Mouse (Mus musculus) neural tube, embryonic 13.5 days (tissue): Measurements from ENCODE around the gene Sgms1. TPM values are rescaled to one million over a fixed set of nuclear protein-coding genes. Genes with fewer than 3 reads are reported as not detected.
"Not testable (repeated sequence)": the region's sequence is repeated elsewhere in the genome, so short reads cannot be mapped to it uniquely, and the experiment has no call there.

Source experiments
- ATAC-seq: fragments of 200-750 bp; cut with Nextera tagmentation; 2 replicates; pipeline ENCODE4 v1.8.0; 2017; ENCODE audit warnings: low read depth, mild to moderate bottlenecking, moderate TSS enrichment, moderate library complexity
- H3K27ac ChIP-seq: fragments of 300-500 bp; sonication (generic); replicated peaks from 2 replicates; pipeline ENCODE4 v1.5.1; 2015; ENCODE audit warnings: moderate library complexity, mild to moderate bottlenecking, inconsistent platforms
- H3K27me3 ChIP-seq: fragments of 300-500 bp; sonication (generic); 2 replicates; pipeline ENCODE4 v1.6.1; 2015; ENCODE audit warnings: mild to moderate bottlenecking, inconsistent platforms
- H3K36me3 ChIP-seq: fragments of 300-500 bp; sonication (generic); 2 replicates; pipeline ENCODE4 v1.6.1; 2015; ENCODE audit warnings: mild to moderate bottlenecking, inconsistent platforms
- H3K4me1 ChIP-seq: fragments of 300-500 bp; sonication (generic); replicated peaks from 2 replicates; pipeline ENCODE4 v1.6.1; 2015; ENCODE audit warnings: inconsistent platforms
- H3K4me2 ChIP-seq: fragments of 300-500 bp; sonication (generic); 2 replicates; pipeline ENCODE4 v1.6.1; 2015; ENCODE audit warnings: inconsistent platforms, mild to moderate bottlenecking, moderate library complexity
- H3K4me3 ChIP-seq: fragments of 300-500 bp; sonication (generic); 2 replicates; pipeline ENCODE4 v1.5.1; 2015; ENCODE audit warnings: mild to moderate bottlenecking, inconsistent platforms
- H3K9ac ChIP-seq: fragments of 300-500 bp; sonication (generic); 2 replicates; pipeline ENCODE4 v1.6.1; 2015; ENCODE audit warnings: moderate library complexity, mild to moderate bottlenecking, inconsistent platforms
- H3K9me3 ChIP-seq: fragments of 300-500 bp; sonication (generic); 2 replicates; pipeline ENCODE4 v1.6.1; 2016; ENCODE audit warnings: inconsistent platforms
- WGBS: fragments of 180-500 bp; shearing (Covaris S2); methylation state at CpG from one replicate; pipeline ENCODE4 v1.1.7; 2015; 5-methylcytosine and 5-hydroxymethylcytosine counted together
- polyA plus RNA-seq: library from polyadenylated mRNA; unstranded; fragments of >200 nt; fragmentation: Nextera tagmentation; extraction: Ambion mirVana; gene quantifications from 2 replicates; pipeline ENCODE4 v1.2.1, GENCODE M21; 2015

Sgms1 gene
- polyA plus RNA-seq, 1 experiment from 2014 or later: 18.7 TPM

GRCm38 (mm10) chr19:32148710-32149109 lies 240.8 kb downstream of the Sgms1 start:
- Histone ChIP-seq H3K36me3 (no peaks in the 10 kb centered on the region), H3K9ac (no peak overlapping the region), H3K4me2 (no peak overlapping the region), H3K4me3 (no peak overlapping the region), H3K27ac (no peak overlapping the region), H3K4me1 (no peaks in the 10 kb centered on the region), H3K9me3 (no peaks in the 10 kb centered on the region), H3K27me3 (no peaks in the 10 kb centered on the region)
- no peak for ATAC-seq
- 89% methylated on average over 5 of the region's 5 CpGs for WGBS

DNA sequence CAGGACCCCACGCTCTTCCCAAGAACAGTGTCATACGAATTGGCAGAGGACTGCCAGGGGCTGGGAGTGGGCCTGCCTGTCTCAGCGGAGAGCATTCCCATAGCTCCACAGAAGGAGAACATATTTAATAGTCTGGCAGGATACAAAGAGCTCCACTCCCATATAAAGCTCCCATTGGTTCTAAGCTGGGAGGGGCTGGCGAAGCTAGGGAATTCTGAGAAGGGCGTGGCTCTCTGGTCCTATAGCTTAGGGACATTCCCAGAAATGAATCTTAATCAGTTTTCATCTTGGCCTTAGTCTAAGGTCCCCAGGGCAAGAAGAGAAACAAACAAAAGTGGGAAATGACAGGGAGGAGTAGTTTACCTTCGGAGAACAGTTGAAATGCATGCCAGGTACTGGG lies 247.1 kb downstream of the Sgms1 start:
- Histone ChIP-seq H3K4me3 (no peak overlapping the region), H3K27ac (no peak overlapping the region), H3K9ac (no peak overlapping the region), H3K4me1 (no peaks in the 10 kb centered on the region), H3K9me3 (no peaks in the 10 kb centered on the region), H3K36me3 (no peaks in the 10 kb centered on the region), H3K27me3 (no peaks in the 10 kb centered on the region), H3K4me2 (no peak overlapping the region)
- 85% methylated on average over 6 of the region's 6 CpGs for WGBS
- no peak for ATAC-seq

DNA sequence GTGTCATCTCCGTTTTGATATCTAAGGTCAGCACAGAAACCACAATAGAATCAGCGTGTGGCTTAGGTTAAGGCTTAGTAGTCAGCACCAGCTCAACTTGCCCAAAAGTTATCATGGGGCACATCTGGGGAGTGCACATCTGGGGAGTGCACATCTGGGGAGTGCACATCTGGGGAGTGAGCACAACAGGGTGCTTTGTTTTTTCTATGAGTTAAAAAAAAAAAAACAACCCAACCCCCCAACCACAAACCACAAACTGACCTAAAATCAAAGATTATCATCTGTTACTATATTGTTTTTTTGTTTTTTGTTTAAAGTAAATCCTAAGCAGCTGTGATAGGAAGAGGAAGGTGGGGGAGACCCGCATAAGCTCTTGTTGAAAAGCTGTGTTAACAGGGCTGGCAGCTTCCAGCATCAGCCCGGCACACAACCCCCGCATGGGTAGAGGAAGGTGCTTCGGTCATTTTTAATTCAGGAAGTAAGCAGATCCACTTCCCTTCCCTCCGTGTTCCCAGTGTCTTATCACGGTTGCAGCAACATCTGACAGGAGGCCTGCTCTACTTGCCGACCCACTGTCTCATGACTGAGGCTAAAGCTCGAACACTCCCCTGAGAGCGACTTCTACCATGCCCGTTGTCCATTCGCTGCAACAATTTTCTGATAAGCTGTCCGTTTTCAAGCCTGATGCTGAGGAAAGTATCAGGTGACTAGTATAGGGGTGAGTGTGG lies 251.0 kb downstream of the Sgms1 start:
- H3K27me3 ChIP-seq: no peaks in the 10 kb centered on the region
- H3K9ac ChIP-seq: no peak overlapping the region
- H3K4me2 ChIP-seq: no peak overlapping the region
- no peaks in the 10 kb centered on the region for H3K9me3 ChIP-seq
- no peaks in the 10 kb centered on the region for H3K36me3 ChIP-seq
- no peak overlapping the region for H3K4me3 ChIP-seq
- 88% methylated on average over 14 of the region's 14 CpGs for WGBS
- no peak for ATAC-seq
- peaks cover 5% of the 10 kb centered on the region; the same call in 1 of the 2 replicates for H3K4me1 ChIP-seq
- no peak overlapping the region for H3K27ac ChIP-seq

GRCm38 (mm10) chr19:32137904-32138303 lies 251.6 kb downstream of the Sgms1 start:
- peaks cover 5% of the 10 kb centered on the region; the same call in 1 of the 2 replicates for H3K4me1 ChIP-seq
- no peaks in the 10 kb centered on the region for H3K27me3 ChIP-seq
- H3K36me3 ChIP-seq: no peaks in the 10 kb centered on the region
- ATAC-seq: no peak
- no peak overlapping the region for H3K9ac ChIP-seq
- H3K4me2 ChIP-seq: no peak overlapping the region
- no peak overlapping the region for H3K4me3 ChIP-seq
- no peaks in the 10 kb centered on the region for H3K9me3 ChIP-seq
- 86% methylated on average over 5 of the region's 5 CpGs for WGBS
- H3K27ac ChIP-seq: no peak overlapping the region

DNA sequence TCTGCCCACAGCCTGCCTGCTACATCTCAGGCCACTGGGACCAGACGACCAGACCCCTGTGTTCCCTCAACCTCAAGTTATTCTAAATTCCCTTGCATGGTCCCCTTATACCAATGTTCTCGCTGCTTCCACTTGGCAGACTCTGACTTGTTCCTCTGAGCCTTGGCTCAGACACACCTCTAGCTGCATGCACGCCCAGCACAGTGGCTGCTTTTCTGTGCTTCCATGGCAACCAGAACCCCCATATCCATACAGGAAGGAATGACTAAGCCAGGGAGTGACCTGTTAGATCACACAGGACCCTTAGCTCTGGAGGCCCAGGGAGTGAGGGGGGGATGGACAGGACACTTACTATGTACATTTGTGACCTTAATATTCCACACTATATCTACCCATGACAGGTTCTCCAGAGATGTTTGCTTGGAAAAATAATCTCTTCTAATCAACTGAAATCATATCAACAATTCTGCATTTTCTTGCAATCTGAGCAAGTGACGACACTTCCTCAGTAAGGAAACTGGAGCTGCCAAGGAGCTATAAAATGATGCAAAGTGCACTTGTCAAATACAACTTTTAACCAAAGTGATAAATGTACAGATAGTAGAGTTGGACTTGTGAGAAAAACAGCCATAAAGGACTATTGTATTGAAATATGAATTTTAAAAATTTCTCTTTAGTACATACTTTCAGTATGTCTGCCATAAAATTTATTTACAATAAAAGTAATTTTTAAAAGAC lies 252.5 kb downstream of the Sgms1 start:
- WGBS: 50% methylated on average over 4 of the region's 4 CpGs

GRCm38 (mm10) chr19:32131707-32132488 lies 257.6 kb downstream of the Sgms1 start:
- H3K4me2 ChIP-seq, H3K4me3 ChIP-seq, H3K27me3 ChIP-seq, H3K4me1 ChIP-seq, H3K9ac ChIP-seq, H3K27ac ChIP-seq, H3K9me3 ChIP-seq, H3K36me3 ChIP-seq: not testable (repeated sequence)
- 94% methylated on average over 16 of the region's 17 CpGs for WGBS
- peak; percentile 56 for ATAC-seq

More for the DNA sequence above, 252.5 kb downstream of the Sgms1 start:
- no peak overlapping the region for H3K9ac ChIP-seq
- H3K4me3 ChIP-seq: no peak overlapping the region
- ATAC-seq: no peak
- no peak overlapping the region for H3K4me2 ChIP-seq
- no peaks in the 10 kb centered on the region for H3K36me3 ChIP-seq
- H3K9me3 ChIP-seq: no peaks in the 10 kb centered on the region
- no peaks in the 10 kb centered on the region for H3K27me3 ChIP-seq
- peaks cover 5% of the 10 kb centered on the region; the same call in 1 of the 2 replicates for H3K4me1 ChIP-seq
- no peak overlapping the region for H3K27ac ChIP-seq

GRCm38 (mm10) chr19:32129281-32129680 lies 260.2 kb downstream of the Sgms1 start:
- no peaks in the 10 kb centered on the region for H3K9me3 ChIP-seq
- no peak for ATAC-seq
- H3K9ac ChIP-seq: no peak overlapping the region
- H3K4me2 ChIP-seq: no peak overlapping the region
- peaks cover 4% of the 10 kb centered on the region for H3K36me3 ChIP-seq
- no peaks in the 10 kb centered on the region for H3K4me1 ChIP-seq
- H3K27me3 ChIP-seq: no peaks in the 10 kb centered on the region
- 93% methylated on average over 8 of the region's 8 CpGs for WGBS
- H3K27ac ChIP-seq: no peak overlapping the region
- H3K4me3 ChIP-seq: no peak overlapping the region

DNA sequence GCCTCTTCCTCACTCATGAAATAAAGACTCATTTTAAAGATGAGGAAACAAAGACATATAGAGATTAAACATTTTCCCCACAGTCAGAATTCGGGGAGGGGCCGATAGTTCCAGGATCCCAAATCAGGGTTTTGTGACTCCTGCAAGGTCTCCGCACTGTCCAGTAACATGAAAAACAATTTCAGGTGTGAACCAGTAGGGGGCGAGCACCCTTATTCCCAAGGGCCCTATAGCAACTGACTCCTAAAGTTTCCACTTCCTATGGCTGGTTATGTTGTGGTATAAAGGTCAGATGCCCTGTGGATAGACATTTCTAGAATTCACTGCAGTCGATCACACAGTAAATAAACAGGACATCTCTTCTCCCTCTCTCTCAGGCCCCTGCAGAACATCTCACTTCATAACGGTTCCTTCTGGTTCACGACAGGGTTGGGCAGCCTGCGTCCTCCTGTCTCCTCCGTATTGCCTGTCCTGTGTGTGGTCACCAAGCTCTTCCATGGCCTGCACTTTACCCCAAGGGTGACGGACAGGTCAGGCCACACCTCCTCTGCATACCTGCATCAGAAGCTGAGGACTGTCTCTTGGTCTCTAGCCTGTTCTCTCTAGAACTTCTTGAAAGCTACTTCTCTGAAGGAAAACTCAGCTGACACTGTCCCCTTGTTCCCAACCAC lies 262.2 kb downstream of the Sgms1 start:
- Histone ChIP-seq H3K27me3 (no peaks in the 10 kb centered on the region), H3K9me3 (no peaks in the 10 kb centered on the region), H3K9ac (no peak overlapping the region), H3K27ac (no peak overlapping the region), H3K36me3 (peaks cover 11% of the 10 kb centered on the region), H3K4me1 (no peaks in the 10 kb centered on the region), H3K4me2 (no peak overlapping the region), H3K4me3 (no peak overlapping the region)
- 79% methylated on average over 10 of the region's 10 CpGs for WGBS
- no peak for ATAC-seq

DNA sequence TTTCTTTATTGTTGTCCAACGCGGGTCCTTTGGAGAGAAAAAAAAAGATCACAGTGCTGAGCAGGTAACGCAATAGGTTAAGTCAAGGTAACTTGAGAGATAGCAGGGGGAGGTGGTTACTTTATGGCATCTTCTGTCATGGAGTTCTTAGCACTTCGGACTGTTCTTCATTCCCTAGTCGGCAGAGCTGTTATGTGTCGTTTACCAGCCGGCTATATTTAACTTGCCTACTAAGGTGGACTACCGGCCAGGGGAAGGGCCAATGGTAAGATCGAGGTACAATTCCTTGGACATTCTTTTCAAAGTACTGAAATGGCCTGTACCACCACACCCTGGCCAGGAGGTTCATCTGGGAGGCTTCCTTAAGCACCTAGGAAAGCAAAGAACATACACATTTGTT lies 265.4 kb downstream of the Sgms1 start:
- Histone ChIP-seq H3K4me3 (no peak overlapping the region), H3K9me3 (no peaks in the 10 kb centered on the region), H3K36me3 (peaks cover 11% of the 10 kb centered on the region), H3K27ac (no peak overlapping the region), H3K4me1 (no peaks in the 10 kb centered on the region), H3K27me3 (no peaks in the 10 kb centered on the region), H3K9ac (no peak overlapping the region), H3K4me2 (no peak overlapping the region)
- ATAC-seq: no peak
- 89% methylated on average over 9 of the region's 9 CpGs for WGBS

- no peak for ATAC-seq
- H3K27me3 ChIP-seq: no peaks in the 10 kb centered on the region
Measured at GRCm38 (mm10) chr19:32123196-32123595, 266.3 kb downstream of the Sgms1 start.

DNA sequence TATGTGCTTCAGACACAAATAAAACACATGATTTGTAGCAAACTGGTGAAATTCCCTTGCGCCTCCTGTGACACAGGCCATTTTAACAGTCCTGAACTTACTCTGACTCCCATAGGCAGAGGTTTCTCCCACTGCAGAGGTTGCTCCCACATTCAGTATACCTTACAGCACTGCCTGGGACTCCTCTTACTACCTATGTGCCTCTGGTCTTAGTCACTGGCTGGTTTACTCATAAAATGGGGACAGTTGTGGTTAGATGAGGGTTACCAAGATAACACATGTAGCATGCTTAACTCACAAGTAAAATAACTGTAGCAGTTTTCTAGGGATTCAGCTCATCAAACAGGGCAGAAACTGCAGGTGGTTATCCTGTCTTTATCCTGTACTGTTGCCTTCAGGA lies 268.7 kb downstream of the Sgms1 start:
- ATAC-seq: no peak
- Histone ChIP-seq H3K9ac (no peak overlapping the region), H3K9me3 (no peaks in the 10 kb centered on the region)

More at GRCm38 (mm10) chr19:32123196-32123595, 266.3 kb downstream of the Sgms1 start:
- Histone ChIP-seq H3K9me3 (no peaks in the 10 kb centered on the region), H3K36me3 (peaks cover 11% of the 10 kb centered on the region), H3K4me3 (no peak overlapping the region), H3K27ac (no peak overlapping the region), H3K9ac (no peak overlapping the region), H3K4me1 (no peaks in the 10 kb centered on the region), H3K4me2 (no peak overlapping the region)
- 89% methylated on average over 5 of the region's 5 CpGs for WGBS

GRCm38 (mm10) chr19:32119666-32120065 lies 269.8 kb downstream of the Sgms1 start:
- no peak overlapping the region for H3K4me2 ChIP-seq
- H3K9me3 ChIP-seq: no peaks in the 10 kb centered on the region
- ATAC-seq: no peak
- 89% methylated on average over 2 of the region's 2 CpGs for WGBS
- H3K9ac ChIP-seq: no peak overlapping the region
- H3K4me3 ChIP-seq: no peak overlapping the region
- H3K27ac ChIP-seq: no peak overlapping the region
- peaks cover 7% of the 10 kb centered on the region for H3K36me3 ChIP-seq
- no peaks in the 10 kb centered on the region for H3K27me3 ChIP-seq
- H3K4me1 ChIP-seq: no peaks in the 10 kb centered on the region

More for the DNA sequence above, 268.7 kb downstream of the Sgms1 start:
- Histone ChIP-seq H3K4me3 (no peak overlapping the region), H3K27ac (no peak overlapping the region), H3K4me1 (no peaks in the 10 kb centered on the region), H3K4me2 (no peak overlapping the region), H3K36me3 (peaks cover 11% of the 10 kb centered on the region), H3K27me3 (no peaks in the 10 kb centered on the region)
- 97% methylated on average over 1 of the region's 1 CpGs for WGBS
